Mouse (Mus musculus) layer of hippocampus, postnatal 10 days (tissue): ENCODE measurements around the gene Icam1. TPM values are rescaled to one million over a fixed set of nuclear protein-coding genes. Genes with fewer than 3 reads are reported as not detected.

Experiments used
- DNase-seq, 2 experiments: peaks; one replicate each; pipeline ENCODE4 v3.0.0; 2021; ENCODE audit warnings: low spot score in 2 of 2
- total RNA-seq, 2 experiments: library from RNA; stranded (reverse); gene quantifications; 2 replicates each; pipeline ENCODE4 v1.2.3; 2021

Icam1 gene
- total RNA-seq, 2 experiments from 2014 or later = 3.0 to 3.9 TPM

- DNase-seq = no peak
Observed at GRCm38 (mm10) chr9:21021363-21021762, 5.6 kb downstream of the Icam1 start.

- DNase-seq = no peak
Observed at GRCm38 (mm10) chr9:21022288-21022687, 6.5 kb downstream of the Icam1 start.

- DNase-seq = no peak
Observed at GRCm38 (mm10) chr9:21022726-21023125, 6.9 kb downstream of the Icam1 start.

- DNase-seq = no peak
Observed at GRCm38 (mm10) chr9:21025258-21025810, 9.5 kb downstream of the Icam1 start.

- DNase-seq = no peak
Observed at GRCm38 (mm10) chr9:21026849-21027248, 11.1 kb downstream of the Icam1 start.

- DNase-seq = no peak
Observed at GRCm38 (mm10) chr9:21027774-21028290, 12.0 kb downstream of the Icam1 start.

- DNase-seq = no peak
Observed at GRCm38 (mm10) chr9:21028560-21029110, 12.8 kb downstream of the Icam1 start.

GRCm38 (mm10) chr9:21029291-21030054 lies 13.7 kb downstream of the Icam1 start, which contains the start of gene Icam4:
Icam4 (plus strand) TSS chr9:21029373.
- peak; percentile 81 to 85 for DNase-seq

GRCm38 (mm10) chr9:21030055-21030600 lies 14.3 kb downstream of the Icam1 start:
- no peak for DNase-seq

- DNase-seq = peak; percentile 82 to 88
Observed at GRCm38 (mm10) chr9:21030781-21031250, 15.0 kb downstream of the Icam1 start.

- peak; percentile 65 to 74 for DNase-seq
Observed at GRCm38 (mm10) chr9:21031251-21031895, 15.6 kb downstream of the Icam1 start.

- peak; percentile 78 to 81 for DNase-seq
Observed at GRCm38 (mm10) chr9:21031896-21032351, 16.1 kb downstream of the Icam1 start, which contains the start of gene Icam5. Icam5 (plus strand) TSS chr9:21032073.

- no peak for DNase-seq
Observed at GRCm38 (mm10) chr9:21032491-21032890, 16.7 kb downstream of the Icam1 start.

- peak; percentile 62 to 70 for DNase-seq
Observed at GRCm38 (mm10) chr9:21033136-21033535, 17.4 kb downstream of the Icam1 start.

GRCm38 (mm10) chr9:21034481-21035085 lies 18.8 kb downstream of the Icam1 start:
- peak; percentile 23 to 36 for DNase-seq

- peak in 1 of 2 experiments; percentile 27 for DNase-seq
Observed at GRCm38 (mm10) chr9:21035586-21035985, 19.8 kb downstream of the Icam1 start.

- peak; percentile 22 to 24 for DNase-seq
Observed at GRCm38 (mm10) chr9:21036161-21036560, 20.4 kb downstream of the Icam1 start.

- DNase-seq = peak in 1 of 2 experiments; percentile 46
Observed at GRCm38 (mm10) chr9:21036666-21037065, 20.9 kb downstream of the Icam1 start.

GRCm38 (mm10) chr9:21037481-21037891 lies 21.7 kb downstream of the Icam1 start:
- DNase-seq = peak; percentile 59 to 68

GRCm38 (mm10) chr9:21039779-21040178 lies 24.0 kb downstream of the Icam1 start:
- DNase-seq = no peak
